Mouse (Mus musculus) bone marrow macrophage, adult 2 months (primary cell): ENCODE measurements around the gene Sgtb.

ENCODE experiments used
- CTCF ChIP-seq: IDR thresholded peaks from 2 replicates; pipeline ENCODE4 v1.5.1; 2012; ENCODE audit warnings: low read depth, mild to moderate bottlenecking, low read length, moderate library complexity
- POLR2A ChIP-seq: IDR thresholded peaks from 2 replicates; pipeline ENCODE4 v1.6.1; 2012; ENCODE audit warnings: mild to moderate bottlenecking, low read depth, low read length, borderline replicate concordance

DNA sequence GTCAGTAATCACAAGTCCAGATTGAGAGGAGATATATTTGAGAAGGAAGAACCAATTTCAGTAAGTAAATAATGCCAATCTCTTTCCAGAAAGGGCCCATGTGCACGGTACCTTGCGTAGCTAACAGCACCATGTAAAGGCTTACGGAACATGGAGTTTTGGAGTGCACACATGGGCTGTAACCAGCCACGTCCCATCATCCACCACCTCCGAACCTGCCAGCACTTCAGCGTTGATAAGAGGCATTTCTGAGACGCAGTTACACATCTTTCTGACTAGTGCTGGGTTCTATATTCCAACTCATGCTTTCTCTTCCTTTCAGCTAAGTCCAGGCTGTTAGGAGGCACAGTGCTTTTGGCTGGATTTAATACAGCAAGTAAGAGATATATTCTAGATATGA is 12.4 kb upstream of the Sgtb start:
- TF ChIP-seq POLR2A (no peak), CTCF (no peak)
